Mouse (Mus musculus) cerebellum, postnatal 25 days (tissue): Measurements from ENCODE around the gene Daglb.

Experiments
- DNase-seq, 2 experiments: peaks; one replicate each; pipeline ENCODE4 v3.0.0; 2021; ENCODE audit warnings: mixed read lengths in 2 of 2

The Daglb gene

DNA sequence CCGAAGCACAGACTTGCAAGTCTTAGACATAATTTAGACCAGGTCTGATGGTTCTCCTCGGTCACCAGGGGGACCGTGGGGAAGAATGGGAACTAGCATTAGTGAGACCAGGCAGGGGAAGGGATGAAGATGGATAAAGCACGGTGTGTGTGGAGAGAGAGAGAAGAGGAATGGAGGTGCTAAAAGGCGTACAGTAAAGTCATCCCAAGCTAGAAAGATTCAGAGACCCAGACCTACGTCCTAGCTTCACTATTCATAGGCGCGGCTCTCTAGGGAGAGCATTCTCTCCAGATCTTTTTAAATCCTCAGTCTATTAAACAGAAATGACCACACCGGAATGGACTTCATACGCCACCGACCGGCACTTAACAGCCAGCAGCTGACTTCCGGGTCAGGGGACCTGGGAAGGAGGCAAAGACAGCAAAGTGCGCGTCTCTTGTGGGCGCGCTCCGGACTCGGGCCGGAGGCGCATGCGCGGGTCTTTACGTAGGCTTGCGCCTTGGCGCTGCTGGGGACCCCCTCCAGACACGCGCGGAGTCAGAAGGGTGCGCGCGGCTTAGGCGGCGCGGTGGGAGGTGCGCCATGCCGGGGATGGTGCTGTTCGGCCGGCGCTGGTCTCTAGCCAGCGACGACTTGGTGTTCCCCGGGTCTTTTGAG, at the start of gene Daglb:
Gene Daglb, plus strand, starts transcription at position 485 of the 657 bp plus-strand sequence.
- DNase-seq = peak; percentile 91 to 95

GRCm38 (mm10) chr5:143421484-143421883, 42.9 kb upstream of the Daglb start:
- no peak for DNase-seq

- no peak for DNase-seq
Measured at GRCm38 (mm10) chr5:143422990-143423389, 41.4 kb upstream of the Daglb start.

GRCm38 (mm10) chr5:143423899-143424519, 40.4 kb upstream of the Daglb start:
- peak; percentile 58 to 75 for DNase-seq

GRCm38 (mm10) chr5:143434421-143434820, 30.0 kb upstream of the Daglb start:
- DNase-seq = peak; percentile 47 to 75

DNA sequence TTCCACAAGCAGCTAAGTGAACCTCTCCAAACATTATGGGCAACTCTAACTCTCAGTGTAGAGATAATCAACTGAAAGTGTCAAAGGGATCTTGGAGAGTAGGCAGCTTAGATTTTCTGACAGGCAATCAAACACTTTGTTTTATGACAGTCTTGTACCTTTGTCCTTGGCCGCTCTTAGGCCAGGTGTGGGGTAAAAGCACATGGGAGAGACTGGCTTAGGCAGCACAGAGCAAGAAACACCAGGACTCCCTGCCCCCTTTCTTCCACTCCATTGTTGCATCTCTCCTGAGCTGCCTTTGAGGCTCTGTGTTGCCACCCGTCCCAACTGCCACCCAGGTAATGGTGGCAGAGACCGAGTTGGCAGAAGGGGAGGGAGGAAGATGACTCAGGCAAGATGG, 23.1 kb upstream of the Daglb start:
- no peak for DNase-seq

- DNase-seq = no peak
Measured at GRCm38 (mm10) chr5:143441753-143442152, 22.6 kb upstream of the Daglb start.

DNA sequence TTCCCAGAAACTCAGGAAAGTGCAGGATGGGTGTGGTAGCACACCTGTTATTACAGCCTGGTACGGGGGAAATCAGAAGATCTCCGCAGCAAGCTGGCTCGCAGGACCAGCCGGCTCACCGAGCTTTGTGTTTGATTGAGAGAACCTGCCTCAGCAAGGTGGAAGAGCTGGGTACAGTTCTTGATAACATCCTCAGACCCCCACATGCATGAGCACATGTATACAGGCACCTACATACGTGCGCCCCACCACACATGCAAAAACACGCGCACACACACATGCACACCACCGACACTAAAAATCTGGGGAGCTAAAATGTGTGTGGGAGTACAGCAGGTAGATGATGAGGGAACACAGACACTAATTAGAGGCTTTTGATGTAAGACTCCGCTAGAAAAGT, 713 bp upstream of the Daglb start:
- no peak for DNase-seq

DNA sequence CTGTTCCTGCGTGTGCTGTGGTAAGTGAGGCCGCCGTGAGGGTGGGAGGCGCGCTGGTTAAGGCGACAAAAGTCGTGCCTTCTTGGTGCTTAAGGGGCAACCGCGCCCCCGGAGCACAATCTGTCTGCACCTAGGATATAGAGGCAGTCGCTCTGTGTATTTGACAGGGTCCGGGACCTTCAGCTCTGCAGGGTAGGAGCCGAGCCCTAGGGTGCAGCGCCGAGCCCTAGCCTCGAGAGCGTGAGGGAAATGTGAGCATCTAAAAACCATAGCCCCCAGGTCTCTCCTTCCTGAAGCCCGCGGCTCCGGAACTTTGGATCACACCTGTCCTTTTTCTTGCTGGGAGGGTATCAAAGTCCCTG, 354 bp downstream of the Daglb start:
- no peak for DNase-seq

DNA sequence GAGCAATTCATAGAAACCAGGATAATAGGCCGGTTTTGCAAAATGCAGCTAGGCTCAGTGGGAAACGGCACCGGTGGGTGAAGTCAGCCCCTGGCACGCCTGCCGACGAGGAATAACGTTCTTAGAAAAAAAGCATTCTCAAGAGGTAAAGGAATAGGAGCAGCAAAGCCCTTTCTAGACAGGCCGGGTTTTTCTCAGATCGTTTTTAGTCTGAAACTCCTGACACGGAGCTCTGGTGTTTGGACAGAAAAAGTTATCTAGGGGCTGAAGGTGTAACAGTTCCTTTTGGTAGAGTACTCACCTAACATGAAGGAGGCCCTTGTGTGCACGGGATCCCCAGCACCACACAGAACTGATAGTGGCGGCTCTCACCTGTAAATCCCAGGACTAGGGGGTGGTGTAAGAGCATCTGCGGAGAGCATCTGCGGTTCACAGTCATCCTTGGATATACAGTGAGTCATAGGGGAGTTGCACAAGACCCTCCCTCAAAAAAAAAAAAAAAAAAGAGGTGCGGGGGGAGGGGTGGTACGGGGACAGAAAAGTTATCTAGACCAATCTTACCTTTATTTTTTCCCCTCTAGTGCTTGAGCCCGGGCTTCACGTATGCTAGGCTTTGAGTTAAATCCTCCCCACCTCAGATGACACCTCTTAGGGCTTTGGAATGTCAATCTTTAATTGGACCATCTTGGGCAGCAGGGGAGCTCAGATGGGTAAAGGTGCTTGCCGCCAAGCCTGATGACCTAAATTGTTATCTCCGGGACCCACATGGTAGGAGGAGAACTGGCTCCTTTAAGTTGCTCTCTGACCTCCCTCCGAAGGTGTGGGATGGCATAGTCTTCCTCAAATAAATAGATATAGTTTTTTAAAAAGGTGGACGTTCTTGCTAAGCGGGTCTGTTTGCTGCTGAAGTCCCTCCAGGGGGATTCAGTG, 1.0 kb downstream of the Daglb start:
- peak in 1 of 2 experiments; percentile 16 for DNase-seq

DNA sequence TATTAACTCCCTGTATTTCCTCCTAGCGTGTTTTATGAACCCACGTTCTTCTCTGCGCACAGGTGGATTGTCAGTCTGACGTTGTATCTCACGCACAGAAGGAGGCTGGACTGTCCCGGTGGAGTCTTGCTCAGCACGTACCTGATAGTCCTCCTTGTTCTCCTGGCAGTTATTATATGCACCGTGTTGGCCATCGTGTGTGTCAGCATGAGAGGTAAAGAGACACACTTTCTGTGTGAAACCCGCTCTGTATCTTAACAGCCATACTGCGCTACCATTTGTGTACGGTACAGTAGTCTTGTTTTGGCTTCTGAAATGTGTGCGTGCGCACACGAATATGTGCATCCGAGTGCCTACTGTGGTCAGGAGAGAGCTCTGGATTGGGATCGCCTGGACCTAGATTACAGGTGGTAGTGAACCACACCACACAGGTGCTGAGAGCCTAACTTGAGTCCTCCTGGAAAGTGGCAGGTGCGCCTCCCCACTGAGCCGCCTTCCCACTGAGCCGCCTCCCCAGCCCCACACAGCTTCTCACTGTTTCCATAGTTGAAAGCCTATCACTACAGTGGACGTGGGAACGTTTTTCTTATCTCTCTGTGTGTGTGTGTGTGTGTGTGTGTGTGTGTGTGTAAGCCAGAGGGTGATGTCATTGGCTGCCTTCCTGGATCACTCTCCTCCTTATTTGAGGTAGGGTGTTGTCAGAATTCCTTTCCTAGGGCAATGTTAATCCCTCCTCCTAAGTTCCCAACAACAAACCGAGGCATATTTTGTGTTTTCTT, 2.7 kb downstream of the Daglb start:
- no peak for DNase-seq

DNA sequence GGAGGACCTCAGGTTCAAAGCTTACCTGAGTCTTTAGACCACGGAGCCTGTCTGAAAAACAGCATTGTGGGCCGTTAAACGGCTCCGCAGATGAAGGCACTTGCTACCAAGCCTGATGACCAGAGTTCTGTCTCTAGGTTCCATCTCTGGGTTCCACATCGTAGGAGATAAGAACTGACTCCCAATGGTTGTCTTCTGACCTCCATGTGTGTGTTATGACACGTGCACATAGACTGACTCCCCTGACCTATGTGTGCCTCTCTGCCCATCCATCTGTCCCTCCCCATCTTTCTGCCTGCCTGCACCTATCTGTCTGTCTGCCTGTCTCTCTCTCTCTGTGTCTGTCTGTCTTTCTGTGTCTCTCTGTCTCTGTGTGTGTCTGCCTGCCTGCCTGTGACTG, 3.5 kb downstream of the Daglb start:
- no peak for DNase-seq

DNA sequence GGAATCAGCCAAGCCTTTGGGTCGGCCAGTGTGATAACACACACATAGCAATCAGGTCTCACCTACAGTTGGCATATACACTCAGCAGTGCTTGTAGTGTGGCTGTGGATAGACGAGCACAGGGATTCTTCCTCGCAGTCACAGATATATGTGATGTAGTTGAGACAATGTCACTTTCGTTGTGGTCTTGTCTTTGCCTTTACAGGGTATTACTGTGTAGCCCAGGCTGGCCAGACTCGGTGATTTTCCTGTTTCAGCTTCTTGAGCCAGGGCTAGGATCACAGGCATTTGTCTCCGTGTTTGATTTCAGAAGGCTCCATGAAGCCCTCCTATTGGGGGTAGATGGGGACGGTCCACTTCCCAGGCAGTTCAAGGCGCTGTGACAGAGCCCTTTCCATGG, 5.2 kb downstream of the Daglb start:
- DNase-seq = no peak

GRCm38 (mm10) chr5:143470421-143471164, 6.2 kb downstream of the Daglb start:
- DNase-seq = peak; percentile 84 to 88

DNA sequence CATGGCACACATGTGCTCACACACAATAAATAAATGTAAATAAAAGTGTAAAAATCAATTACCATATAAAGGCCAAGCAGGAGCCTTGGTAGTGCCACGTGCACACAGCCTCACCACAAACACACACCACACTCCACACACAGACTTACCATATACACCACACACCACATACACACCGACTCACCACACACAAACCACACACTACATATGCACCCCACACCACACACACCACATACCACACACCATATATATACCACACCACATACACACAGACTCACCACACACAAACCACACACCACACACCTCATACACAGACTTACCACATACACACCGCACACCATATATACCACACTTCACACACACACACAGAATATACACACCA, 6.8 kb downstream of the Daglb start:
- no peak for DNase-seq

GRCm38 (mm10) chr5:143471953-143472618, 7.7 kb downstream of the Daglb start:
- no peak for DNase-seq

DNA sequence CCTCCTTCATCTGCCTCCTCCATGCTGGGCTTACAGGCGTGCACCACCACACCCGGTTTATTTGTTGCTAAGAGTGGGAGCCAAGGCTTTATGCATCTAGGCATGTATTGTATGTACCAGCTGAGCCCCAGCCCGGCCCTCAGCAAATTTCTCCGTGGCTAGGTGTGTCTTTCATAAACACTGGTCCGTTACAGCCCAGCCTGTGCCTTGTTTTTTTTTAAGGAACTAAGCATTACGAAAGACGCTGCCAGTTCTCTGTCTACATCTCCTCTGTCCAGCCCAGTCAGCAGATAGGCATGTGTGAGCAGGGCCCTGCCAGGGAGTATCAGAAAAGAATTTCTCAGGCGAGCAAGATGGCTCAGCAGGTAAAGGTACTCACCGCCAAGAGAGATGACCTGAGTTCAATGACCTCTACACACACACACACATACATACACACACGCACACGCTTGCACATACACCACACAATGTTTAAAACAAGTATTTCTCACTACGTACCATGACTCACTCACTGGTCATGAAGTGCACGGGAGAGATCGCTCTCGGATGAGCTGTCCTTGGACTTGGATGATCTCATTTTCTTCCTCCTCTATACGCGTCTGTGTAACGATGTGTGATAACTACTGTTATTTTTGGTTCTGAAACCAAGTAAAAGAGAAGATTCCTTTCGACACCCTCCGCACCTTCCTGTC, 10.9 kb downstream of the Daglb start:
- DNase-seq = no peak

DNA sequence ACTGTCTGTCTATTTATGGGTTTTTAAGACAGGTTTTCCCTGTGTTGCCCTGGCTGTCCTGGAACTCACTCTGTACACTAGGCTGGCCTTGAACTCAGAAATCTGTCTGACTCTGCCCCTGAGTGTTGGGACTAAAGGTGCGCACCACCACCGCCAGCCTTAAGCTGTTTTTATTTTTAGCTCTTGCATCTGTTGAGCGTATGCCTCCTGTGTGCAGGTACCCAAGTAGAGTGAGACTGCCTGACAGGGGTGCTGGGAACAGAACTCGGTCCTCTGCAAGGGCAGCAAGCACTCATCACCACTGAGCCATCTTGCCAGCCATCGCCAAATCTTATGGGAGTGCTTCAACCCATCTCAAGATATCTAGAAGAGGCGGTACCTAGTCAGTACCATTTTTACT, 11.6 kb downstream of the Daglb start:
- no peak for DNase-seq

- DNase-seq = no peak
Measured at GRCm38 (mm10) chr5:143477901-143478300, 13.5 kb downstream of the Daglb start.

- no peak for DNase-seq
Measured at GRCm38 (mm10) chr5:143484955-143485354, 20.6 kb downstream of the Daglb start.

- no peak for DNase-seq
Measured at GRCm38 (mm10) chr5:143487193-143487592, 22.8 kb downstream of the Daglb start.
